Mouse (Mus musculus) subcutaneous adipose tissue, adult 2 months (tissue): ENCODE data around the gene Alox12e. TPM values are rescaled to one million over a fixed set of nuclear protein-coding genes. Genes with fewer than 3 reads are reported as not detected.

Experiments
- polyA plus RNA-seq: library from polyadenylated mRNA; depleted of rRNA; stranded (reverse); fragments of >200 nt; gene quantifications from 2 replicates; pipeline ENCODE4 v1.2.3, GENCODE M21; 2012; ENCODE audit warnings: low replicate concordance; rRNA removed

Alox12e gene
- polyA plus RNA-seq: 0.19 and 16.2 TPM in 2 replicates

GRCm38 (mm10) chr11:70322528-70322927, at the start of gene Alox12e:
Gene Alox12e, minus strand, starts transcription at chr11:70322628.

DNA sequence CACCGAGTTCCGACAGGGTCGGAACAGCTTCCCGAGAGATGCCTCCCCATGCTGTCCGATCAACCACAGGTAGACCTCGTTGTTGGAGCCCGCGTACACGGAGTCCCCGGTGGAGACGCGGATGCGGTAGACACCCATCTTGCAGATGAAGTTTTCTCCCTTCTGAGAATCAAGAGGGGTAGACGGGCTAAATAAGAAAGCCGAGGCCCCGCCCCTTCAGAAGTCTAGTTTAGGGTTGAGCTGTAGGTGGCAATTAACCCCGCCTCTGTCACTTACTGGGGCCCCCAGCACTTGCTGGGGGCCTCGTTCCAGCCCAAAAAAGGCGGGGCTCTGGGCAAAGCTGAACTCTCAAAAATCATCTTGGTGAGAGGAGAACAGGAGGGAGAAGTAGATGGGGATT, 29.4 kb upstream of the Alox12e start, which contains the start of gene Alox15:
Gene Alox15 (minus strand): TSS at position 164 of the 400 bp plus-strand sequence.

Other genes starting within 250 kb of the Alox12e start
- gene Asgr2, start 230.0 kb downstream of the Alox12e start, polyA plus RNA-seq: 1.3 and 5.5 TPM in 2 replicates
- gene Mgl2, start 192.3 kb downstream of the Alox12e start, polyA plus RNA-seq: 25.4 and 35.8 TPM in 2 replicates
- gene Clec10a, start 166.4 kb downstream of the Alox12e start, polyA plus RNA-seq: 32.3 and 46.6 TPM in 2 replicates
- gene Slc16a11, start 109.9 kb downstream of the Alox12e start, polyA plus RNA-seq: 3.5 and 5.8 TPM in 2 replicates
- 4.4 and 8.0 TPM in 2 replicates for gene Slc16a13, start 101.6 kb downstream of the Alox12e start, polyA plus RNA-seq
- 15.2 and 24.6 TPM in 2 replicates for gene Bcl6b, start 92.8 kb downstream of the Alox12e start, polyA plus RNA-seq
- 56.7 and 89.9 TPM in 2 replicates for gene 0610010K14Rik, start 84.7 kb downstream of the Alox12e start, polyA plus RNA-seq
- gene Gm21988, start 82.8 kb downstream of the Alox12e start, polyA plus RNA-seq: 8.0 and 8.3 TPM in 2 replicates
- gene Rnasek, start 82.8 kb downstream of the Alox12e start, polyA plus RNA-seq: 223 and 400 TPM in 2 replicates
- gene Alox12, start 67.3 kb downstream of the Alox12e start, polyA plus RNA-seq: 2.5 and 7.8 TPM in 2 replicates
- gene Alox15, start 29.4 kb upstream of the Alox12e start, polyA plus RNA-seq: 2.7 and 62.7 TPM in 2 replicates
- 20.8 and 30.6 TPM in 2 replicates for gene Pelp1, start 87.4 kb upstream of the Alox12e start, polyA plus RNA-seq
- gene Arrb2, start 110.0 kb upstream of the Alox12e start, polyA plus RNA-seq: 59.2 and 84.6 TPM in 2 replicates
- 25.2 and 25.9 TPM in 2 replicates for gene Med11, start 129.3 kb upstream of the Alox12e start, polyA plus RNA-seq
- 6.1 and 13.8 TPM in 2 replicates for gene Zmynd15, start 136.8 kb upstream of the Alox12e start, polyA plus RNA-seq
- 22.2 and 63.5 TPM in 2 replicates for gene Cxcl16, start 137.4 kb upstream of the Alox12e start, polyA plus RNA-seq
- 0.99 and 1.3 TPM in 2 replicates for gene Tm4sf5, start 182.6 kb upstream of the Alox12e start, polyA plus RNA-seq
- 0.34 and 0.57 TPM in 2 replicates for gene Vmo1, start 192.0 kb upstream of the Alox12e start, polyA plus RNA-seq
- 0.51 TPM in 1 of 2 replicates, not detected in the other for gene Gltpd2, start 196.6 kb upstream of the Alox12e start, polyA plus RNA-seq
- 334 and 427 TPM in 2 replicates for gene Psmb6, start 202.7 kb upstream of the Alox12e start, polyA plus RNA-seq
- gene Gm40193, start 210.3 kb upstream of the Alox12e start, polyA plus RNA-seq: not detected in 2 replicates
- 41.2 and 46.2 TPM in 2 replicates for gene Pld2, start 217.4 kb upstream of the Alox12e start, polyA plus RNA-seq
- gene Mink1, start 240.3 kb upstream of the Alox12e start, polyA plus RNA-seq: 57.5 and 70.6 TPM in 2 replicates